Mouse (Mus musculus) thymus, postnatal 10 days (tissue): ENCODE measurements around the gene Pea15a.
A peak's percentile ranks its signal among the peaks of the same experiment; 100 is the strongest.
"Not testable (repeated sequence)": the region's sequence is repeated elsewhere in the genome, so short reads cannot be mapped to it uniquely, and the experiment has no call there.

Experiments used
- DNase-seq, 2 experiments: peaks; one replicate each; pipeline ENCODE4 v3.0.0; 2021; ENCODE audit warnings: low spot score in 2 of 2

The Pea15a gene

GRCm38 (mm10) chr1:172206141-172206917 is at the start of gene Pea15a:
TSS of gene Pea15a (minus strand) at chr1:172206804.
- DNase-seq, result peak; percentile 41 to 65

DNA sequence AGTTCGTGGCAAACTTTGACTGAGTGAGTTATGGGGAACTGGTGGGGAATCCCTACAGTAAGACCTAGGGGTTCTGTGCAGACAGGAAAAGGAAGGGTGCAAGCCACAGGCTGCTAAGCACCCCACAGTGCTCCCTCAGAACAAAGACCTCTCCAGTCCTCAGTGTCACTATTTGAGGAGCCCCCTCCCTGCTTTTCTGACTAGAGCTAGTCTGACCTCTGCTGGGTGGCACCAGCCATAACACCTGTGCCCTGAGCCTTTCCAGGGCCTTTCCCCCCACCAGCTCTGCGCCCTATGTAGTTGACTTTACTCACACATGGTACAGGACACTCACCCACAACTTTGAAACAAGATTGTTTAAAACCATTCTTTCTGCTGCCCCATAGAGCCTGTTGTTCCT is 41.1 kb upstream of the Pea15a start:
- DNase-seq, result peak; percentile 36 to 61

- DNase-seq, result no peak
Observed at GRCm38 (mm10) chr1:172247216-172247615, 40.6 kb upstream of the Pea15a start.

DNA sequence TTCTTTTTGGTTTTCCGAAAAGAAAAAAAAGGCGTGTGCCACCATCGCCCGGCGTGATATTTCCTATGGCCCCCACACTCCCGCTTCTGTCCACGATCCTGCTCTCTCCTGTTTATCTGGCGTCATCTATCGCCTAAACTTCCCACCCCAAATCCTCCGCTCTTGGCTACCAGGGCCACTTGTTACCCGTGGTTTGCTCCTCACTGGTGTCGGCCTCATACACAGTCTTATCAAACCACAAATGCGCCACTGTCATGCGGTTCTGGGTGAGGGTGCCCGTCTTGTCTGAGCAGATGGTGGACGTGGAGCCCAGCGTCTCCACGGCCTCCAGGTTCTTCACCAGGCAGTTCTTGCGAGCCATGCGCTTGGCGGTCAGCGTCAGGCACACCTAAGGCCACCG is 38.0 kb upstream of the Pea15a start:
- DNase-seq, result not testable (repeated sequence)

DNA sequence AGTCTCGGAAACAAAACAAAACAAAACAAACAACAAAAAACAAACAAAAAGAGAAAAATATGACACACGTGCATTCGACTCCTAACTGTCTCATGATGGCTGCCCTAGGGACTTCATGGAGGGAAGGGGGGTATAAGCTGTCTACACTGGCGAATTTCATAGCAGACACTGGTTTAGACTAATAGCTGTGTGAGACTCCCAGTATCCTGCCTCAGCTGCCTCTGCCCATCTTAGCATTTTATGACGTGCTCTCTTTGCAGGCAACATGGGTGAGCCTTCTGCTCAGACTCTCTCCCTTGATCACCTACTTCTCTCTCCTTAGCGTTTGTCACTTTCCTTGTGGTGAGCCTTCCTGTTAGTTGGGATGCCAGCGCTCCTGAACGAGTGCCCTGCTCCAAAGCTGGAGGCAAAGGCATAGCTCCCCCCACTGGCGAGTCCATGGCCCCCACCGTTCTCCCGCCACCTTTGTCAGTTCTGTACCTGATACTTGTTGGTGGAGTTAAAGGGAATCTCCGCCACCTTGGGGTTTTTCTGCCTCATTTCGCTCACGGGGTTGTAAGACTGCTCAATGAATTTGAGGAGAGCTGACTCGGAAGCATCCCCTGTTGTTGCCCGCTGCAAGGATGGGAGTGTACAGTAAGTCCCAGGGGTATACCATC is 37.1 kb upstream of the Pea15a start:
- no peak for DNase-seq

DNA sequence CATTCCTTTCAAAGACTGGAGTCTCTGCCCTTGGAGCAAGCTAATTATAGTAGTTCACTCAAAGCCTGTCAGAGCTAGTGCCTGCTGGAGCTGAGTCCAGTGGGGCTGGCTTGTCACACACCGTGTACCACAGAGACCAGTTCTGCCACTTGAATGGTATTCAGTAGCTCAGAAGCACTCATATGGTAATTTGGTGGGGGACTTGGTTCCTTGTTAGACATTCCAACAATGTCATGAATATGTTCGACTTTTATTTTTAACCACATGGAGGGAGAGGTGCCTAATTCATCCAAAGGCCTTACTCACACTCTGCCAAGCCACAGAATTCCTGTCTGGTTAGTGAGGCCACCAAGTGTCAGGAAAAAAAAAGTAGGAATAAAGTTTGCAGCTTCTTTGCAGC is 35.8 kb upstream of the Pea15a start:
- no peak for DNase-seq

DNA sequence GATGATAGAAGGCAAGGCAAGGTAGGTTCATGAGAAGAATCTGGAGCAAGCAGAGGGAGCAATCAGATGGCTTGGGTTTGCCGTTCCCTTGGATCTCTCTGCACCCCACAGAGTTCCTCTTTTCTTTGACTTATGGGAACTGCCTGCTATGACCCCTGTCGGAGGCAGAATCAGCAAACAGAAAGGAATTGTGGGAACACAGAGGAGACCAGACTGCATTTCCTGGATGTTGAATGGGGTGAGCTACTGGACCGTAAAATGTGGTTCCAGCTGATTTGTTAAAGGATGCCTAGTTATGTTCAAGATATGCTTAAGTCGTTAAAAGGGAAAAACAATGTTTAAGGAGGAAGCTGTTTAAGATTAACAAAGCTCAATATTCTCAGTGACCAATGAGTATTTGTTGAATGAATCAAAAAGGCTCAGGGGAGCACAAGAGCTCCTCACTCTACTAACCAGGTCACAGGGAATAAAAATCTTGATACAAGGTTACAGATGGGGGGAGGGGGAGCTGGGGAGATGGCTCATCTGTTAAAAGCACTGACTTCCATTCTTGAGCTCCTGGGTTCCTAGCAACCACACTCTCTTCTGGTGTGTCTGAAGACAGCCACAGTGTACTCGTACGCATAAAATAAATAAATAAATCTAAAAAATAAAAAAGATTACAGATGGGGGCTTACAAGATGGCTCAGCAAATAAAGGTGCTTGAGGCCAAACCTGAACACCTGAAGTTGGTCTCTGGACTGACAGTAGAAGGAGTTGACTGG is 34.5 kb upstream of the Pea15a start:
- no peak for DNase-seq

DNA sequence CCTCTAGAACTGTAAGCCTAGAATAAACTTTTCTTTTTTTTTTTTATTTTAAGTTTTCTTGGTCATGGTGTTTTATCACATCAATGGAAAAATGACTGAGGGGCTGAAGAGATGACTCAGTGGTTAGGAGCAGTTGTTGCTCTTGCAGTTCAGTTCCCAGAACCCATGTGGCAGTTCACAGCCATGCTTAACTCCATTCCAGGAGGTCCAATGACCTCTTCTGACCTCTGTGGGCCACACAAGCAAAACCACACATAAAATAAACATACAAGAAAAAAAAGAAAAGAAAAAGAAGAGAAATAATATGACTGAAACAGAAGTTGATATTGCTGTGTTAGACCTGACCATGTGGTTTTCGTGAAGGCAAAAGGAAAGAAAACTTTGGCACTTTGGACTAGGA is 22.6 kb upstream of the Pea15a start:
- no peak for DNase-seq

GRCm38 (mm10) chr1:172228209-172228608 is 21.6 kb upstream of the Pea15a start:
- DNase-seq, result no peak

DNA sequence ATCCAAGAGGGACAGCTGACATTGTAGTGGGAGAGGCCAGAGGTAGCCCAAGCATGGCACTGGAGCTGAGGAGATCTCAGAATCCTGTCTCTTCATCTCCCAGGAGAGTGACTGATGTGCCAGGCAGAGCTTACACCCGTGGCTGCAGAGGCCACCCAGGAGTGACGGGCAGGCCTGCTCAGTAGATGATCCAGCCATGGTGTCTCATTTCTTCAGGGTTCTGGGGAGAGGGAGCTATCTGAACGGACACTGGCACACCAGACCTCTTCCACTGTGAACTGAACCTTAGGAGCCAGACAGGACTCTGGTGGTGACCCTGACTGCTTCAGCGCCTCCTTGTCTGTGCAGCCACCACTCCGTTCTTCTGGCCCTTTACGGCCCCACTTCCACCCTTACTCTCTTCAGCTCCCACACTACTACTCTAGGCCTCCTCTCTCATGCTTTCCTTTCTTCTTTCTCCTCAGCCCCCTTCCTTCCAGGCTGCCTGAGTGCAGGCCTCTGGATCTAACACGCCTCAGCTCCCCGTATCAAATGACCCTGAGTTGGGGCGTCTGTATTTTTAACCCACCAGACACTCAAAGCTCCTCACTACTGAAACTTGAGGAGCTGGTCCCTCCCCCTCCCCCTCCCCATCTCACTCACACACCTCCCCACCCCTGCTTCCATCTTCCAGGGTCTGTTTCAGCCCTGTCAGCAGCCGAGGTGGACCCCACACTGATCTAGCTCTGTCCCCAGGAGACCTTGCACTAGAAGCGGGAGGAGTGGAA is 14.9 kb upstream of the Pea15a start:
- DNase-seq, result no peak

GRCm38 (mm10) chr1:172220414-172220813 is 13.8 kb upstream of the Pea15a start:
- DNase-seq, result no peak

DNA sequence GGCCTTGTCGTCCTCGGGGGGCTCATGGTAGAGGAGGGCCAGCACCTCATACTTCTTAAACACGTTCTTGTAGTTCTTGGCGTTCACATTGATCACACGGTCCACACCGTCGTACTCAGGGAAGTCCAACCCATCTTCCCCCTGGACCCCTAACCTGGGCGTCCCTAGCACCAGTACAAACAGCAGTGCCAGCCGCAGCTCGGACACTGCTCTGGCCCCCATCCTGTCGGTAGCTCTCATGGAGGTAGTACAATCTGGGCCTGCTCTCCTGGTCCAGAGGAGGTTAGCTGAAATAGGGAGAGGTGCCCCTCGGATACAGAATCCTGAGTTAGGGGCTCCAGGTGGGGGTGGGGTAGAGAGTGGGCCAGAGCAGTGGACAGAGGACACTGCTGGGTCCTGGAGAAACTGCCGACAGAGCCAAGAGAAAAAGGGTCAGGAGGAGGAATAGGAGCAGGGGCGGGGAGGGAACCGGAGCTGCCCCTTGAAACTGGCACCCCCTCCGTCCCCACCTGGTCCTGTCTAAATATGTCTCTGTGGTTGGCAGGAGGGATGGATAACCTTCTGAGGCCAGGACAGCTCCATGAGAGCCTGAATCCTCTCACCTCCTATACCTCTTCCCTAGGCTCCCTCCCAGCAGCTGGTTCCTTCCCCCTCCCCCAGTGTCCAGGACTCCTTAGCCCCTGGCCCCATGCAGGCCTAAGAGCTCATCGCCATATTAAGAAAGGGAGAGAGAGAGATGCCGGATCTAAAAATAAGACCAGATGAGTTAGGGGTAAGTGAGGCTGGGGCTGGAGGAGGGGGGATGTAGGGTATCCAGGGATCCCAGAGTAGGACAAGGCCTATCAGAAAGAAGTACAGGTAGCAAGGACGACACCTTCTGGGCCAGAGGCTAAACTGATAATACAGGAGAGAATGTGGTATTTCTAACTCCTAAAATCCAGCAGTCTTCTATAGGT is 13.1 kb upstream of the Pea15a start, which contains the start of gene Casq1:
Casq1 (minus strand) TSS at position 418 of the 956 bp plus-strand sequence.
- DNase-seq, result no peak

GRCm38 (mm10) chr1:172218164-172218910 is 11.7 kb upstream of the Pea15a start:
- DNase-seq, result no peak

GRCm38 (mm10) chr1:172217148-172217547 is 10.5 kb upstream of the Pea15a start:
- peak; percentile 84 to 93 for DNase-seq

DNA sequence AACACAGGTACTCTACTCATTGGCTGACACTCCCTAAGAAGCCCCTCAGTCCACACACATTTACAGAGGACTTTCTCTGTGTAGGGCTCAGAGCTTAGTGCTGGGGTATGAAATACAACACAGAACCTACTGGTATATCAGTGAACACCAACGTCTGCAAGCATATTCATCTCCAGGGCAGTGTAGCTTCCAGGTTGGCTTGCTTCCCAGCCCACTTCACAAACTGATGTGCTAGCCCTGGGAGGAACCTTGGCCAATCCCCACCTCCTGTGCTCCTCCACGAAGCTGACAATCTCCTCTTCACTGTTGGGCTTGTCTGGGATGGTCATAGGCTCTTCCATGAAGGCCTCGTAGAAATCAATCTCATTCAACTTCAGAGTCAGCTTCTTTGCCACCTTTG is 8.1 kb upstream of the Pea15a start:
- DNase-seq, result no peak

DNA sequence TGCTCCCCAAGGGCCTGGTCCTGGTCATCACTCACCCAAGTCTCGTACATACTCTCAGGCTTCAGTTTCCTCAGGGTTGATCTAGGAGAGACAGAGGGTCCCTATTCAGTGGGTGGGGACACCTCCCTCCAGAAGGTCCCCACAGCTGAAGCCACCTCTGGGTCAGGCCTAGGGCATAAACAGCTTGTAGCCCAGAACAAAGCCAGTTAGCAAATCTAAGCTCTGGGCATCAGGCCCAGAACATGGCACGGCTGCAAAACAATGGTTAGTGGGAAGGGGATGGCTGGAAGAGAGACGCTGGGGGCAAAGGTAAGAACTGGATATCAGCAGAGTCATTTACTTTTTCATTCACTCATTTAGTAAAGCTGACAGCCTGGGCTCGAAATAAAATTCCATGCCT is 7.2 kb upstream of the Pea15a start:
- DNase-seq, result no peak

DNA sequence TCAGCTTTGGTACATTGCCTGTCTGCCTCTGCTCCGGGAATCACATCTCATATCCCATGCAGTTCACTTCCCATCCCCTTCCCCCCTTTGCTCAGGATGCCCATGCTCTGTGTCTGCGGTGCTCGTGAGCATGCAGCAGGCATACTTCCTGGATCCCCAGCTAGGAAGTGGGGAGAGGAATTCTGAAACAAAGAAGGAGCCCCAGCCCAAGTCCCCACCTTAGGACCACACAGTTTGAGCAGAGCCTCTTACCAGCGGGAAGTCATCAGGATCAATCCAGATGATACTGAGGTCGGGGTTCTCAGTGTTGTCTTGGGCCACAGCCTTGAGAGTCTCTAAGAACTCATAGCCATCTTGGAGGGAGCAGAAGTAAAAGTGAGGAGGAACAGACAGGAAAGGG is 6.2 kb upstream of the Pea15a start:
- DNase-seq, result no peak

GRCm38 (mm10) chr1:172207111-172207584 is 544 bp upstream of the Pea15a start:
- DNase-seq, result no peak

GRCm38 (mm10) chr1:172205741-172206087 is 890 bp downstream of the Pea15a start:
- no peak for DNase-seq
